Mouse (Mus musculus) left cerebral cortex, adult 11 months (tissue): ENCODE measurements at regions not wholly inside any gene's neighbourhood (a gene's known extent, or its start where the extent isn't known, plus 50 kb on each side); places are given as distances from the start of the nearest gene placed in this dataset.

Experiments used
- DNase-seq: peaks from one replicate; pipeline ENCODE4 v3.0.0; 2022; ENCODE audit warnings: low spot score

DNA sequence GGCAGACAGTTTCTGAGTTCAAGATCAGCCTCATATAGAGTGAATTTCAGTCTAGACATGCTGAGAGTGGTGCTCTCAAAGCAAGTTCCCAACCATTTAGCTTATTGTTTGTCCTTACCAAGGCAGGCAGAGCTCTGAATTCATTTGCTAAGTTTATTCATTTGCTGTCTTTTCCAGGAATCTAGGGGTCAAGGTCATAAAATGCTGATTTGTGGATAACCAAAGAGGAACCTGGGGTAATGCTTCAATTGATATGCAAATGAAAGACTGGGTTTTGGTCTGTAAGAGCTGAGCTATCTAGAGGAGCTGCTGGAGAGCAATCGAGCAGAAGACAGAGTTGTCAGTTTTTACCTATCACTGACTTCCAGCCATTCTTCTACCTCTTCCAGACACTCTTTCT, 832.8 kb downstream of the Ryr2 start:
- DNase-seq, result no peak

DNA sequence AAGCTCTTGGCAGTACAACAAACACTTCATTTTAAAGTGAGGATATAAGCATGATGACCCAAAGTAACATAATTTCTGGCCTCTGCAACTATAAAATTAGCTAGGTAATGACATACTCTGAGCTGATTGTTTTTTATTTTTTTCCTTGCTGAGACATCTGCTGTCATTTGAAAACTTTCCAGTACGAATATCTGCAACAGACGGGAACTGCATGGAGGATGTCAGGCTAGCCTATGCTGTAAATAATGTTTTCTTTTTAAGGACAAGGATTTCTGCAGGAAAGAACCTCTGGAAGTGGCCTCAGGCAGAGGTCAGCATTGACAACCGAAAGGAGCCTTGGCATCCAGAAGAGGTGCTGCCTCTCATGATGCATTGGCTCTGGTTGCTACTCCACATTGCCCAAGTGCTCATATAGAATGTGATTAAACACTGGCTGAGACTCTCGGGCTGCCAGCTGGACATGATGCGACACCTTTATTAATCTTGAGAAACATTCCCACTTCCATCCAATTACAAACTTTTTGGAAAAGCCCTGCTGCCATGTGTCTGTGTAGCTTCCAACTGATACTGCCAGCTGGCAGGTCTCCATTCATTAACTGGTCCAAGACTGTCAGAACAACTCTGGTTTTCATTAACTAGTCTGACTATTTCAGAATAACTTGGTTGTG, 837.9 kb downstream of the Ryr2 start:
- no peak for DNase-seq

DNA sequence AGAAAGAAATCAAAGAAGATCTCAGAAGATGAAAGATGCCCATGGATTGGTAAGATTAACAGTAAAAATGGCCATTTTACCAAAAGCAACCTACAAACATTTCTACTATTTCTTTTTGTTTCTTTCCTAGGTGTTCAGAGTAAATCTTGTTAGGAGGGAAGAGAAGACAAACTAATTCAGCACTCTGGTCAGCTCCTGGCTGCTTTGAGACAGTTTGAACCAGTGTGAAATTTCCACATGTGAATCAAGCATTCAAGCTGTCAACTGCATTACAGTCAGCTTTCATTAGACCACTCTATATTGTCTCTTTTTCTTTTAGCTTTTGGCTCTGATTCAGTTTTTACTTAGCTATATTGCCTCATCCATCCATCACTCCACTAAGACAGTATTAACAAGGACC, 859.2 kb downstream of the Ryr2 start:
- no peak for DNase-seq

DNA sequence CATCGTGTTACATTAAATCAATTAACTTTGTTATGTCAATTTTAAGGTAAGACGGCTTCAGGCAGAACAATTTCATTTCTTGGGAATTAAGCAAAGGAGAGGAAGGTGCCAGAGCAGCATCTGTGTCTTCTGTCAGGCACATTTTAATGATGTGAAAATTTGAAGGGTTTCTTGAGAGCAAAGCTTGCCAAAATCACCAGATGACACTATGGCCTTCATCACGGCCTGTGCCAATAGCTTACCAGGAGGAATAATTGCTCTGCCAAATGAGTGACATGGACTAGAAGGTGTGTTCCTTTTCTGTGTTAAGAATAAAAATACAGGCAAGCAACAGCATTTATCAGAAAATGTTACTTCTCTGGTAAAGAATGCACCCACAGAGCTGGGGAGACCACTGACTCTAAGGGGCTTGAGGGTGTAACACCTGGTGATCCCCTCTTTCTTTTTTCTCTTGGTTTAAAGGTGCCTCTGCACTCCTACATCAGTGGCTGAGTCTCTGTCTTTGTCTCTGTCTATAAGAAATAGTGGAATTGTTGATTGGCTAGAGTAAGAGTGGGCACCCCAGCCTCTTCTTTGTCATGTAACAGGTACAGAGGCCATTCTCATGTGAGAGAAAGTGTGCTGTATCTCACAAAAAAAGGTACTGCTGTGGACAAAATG, 856.2 kb upstream of the Chrm3 start:
- DNase-seq, result no peak

DNA sequence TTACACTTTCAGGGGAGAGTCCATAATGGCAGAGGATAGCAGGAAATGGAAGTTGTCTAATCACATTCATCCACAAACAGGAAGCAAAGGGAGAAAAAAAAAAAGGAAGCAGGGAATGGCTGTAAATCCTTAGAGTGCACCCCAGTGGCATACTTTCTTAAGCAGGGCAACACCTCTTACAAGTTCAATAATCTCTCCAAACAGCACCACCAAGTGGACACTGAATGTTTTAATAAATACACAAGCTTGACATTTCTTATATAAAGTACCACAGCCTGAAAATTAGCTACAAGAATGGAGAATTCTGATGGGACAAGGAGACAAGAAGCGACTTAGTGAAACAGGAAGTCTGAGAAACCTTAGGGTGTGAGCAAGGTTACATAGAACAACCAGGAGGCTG, 849.5 kb upstream of the Chrm3 start:
- DNase-seq, result no peak

DNA sequence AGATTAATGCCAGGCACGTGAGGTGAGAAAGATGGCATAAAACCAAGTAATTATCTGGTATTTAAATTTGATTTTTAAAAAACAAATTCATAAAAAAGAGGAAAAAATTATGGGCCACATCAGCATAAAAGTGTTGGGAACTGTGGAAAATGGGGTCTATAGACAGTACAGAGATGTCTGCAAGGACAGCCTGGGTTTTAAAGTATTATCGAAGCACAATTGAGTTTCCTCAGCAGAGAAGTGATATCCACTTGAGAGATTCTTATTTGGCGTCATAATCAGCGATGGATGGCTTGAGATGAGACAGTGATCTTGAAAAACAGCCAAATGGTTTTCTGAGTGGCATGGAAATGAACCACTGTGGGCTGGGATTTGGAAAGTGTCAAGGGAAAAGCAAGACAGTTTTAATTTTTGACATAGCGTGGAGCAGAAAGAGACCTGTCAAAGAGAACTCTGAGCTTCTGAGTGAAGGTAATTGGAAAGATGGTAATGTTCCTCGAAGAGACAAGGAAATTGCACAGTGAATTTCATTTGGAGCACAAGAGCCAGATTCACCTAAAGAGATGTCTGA, 844.7 kb upstream of the Chrm3 start:
- DNase-seq, result no peak

DNA sequence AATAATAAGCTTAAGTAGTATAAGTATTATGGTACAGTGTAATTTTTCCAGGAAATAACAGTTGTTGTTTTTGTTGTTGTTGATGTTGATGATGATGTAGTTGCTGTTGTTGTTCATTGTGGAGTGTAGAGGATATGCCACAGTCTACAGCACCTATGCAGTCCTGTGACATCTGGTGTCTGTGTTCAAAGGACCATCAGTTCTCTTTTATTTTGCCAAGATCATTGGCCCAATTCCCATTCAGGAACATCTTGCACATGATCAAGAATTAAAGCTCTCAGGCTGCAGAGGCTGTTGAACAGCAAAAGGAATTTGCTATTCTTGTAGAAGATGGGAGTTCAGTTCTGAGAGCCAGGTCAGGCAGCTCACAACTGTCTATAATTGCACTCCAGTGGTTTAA, 841.3 kb upstream of the Chrm3 start:
- DNase-seq, result no peak

DNA sequence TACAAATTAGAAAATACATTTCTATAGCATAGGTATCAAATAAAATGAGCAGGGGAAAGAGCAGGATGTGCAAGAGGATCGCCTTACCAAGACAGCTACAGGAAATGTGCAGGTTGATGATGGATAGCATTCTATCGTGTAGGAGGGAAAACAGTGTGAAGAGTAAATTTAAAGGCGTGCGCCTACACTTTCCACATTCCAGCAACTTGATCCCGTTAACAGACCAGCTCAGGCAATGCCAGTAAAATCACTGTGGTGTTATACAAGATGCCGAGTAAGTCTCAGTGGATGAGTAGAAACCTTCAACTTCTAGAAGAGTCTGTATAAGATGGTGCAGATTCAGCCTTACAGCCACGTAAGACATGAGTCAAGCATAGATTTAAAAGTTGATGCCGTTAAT, 831.8 kb upstream of the Chrm3 start:
- no peak for DNase-seq

DNA sequence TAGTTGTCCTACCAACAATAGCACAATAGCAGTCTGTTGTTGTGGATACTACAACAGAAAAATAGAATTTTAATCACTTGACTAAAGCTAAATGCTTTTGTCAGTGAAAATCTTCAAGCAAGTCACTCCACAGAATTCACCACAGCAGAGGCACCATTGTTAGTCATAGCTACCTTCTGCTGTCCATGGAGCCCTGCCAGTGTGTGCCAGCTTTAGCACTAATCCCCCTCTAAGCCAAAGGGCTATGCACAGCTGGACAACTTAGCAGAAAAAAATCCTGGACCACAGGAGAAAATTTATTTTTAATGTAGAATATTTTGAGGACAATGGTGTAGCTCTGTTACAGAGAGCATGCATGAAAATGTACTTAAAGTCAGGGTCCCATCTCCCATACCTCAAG, 820.5 kb upstream of the Chrm3 start:
- DNase-seq, result no peak

DNA sequence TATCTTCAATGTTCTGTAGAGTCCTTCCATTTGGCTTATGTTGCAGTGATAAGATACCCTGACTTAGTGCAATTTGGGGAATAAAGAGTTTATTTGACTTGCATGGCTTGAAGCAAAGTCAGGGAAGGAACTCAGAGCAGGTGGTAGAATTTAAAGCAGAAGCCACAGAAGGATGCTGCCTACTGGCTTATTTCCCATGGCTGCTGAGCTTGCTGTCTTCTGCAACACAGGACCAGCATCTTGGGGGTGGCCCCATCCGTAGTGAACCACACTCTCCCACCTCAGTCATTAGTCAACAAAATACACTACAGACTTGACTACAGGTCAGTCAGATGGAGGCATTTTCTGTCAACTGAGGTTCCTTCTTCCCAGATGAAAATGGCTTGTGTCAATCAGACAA, 819.7 kb upstream of the Chrm3 start:
- DNase-seq, result no peak

DNA sequence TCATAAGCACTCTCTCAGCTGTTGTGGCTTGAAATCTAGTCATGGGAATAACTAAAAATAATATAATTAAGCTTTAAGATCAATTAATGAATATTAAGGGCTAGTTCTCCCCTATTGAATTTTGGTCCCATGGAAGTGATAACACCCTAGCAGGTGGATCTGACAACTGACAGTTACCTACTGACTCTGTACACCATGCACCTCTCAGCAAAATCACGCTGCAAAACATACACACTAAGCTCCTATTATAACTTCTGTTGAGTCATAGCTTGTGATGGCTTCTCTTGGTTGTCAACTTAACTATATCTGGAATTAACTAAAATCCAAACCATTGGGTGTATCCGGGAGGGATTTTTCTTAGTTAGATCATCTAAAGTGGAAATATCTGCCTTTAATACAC, 817.9 kb upstream of the Chrm3 start:
- no peak for DNase-seq

DNA sequence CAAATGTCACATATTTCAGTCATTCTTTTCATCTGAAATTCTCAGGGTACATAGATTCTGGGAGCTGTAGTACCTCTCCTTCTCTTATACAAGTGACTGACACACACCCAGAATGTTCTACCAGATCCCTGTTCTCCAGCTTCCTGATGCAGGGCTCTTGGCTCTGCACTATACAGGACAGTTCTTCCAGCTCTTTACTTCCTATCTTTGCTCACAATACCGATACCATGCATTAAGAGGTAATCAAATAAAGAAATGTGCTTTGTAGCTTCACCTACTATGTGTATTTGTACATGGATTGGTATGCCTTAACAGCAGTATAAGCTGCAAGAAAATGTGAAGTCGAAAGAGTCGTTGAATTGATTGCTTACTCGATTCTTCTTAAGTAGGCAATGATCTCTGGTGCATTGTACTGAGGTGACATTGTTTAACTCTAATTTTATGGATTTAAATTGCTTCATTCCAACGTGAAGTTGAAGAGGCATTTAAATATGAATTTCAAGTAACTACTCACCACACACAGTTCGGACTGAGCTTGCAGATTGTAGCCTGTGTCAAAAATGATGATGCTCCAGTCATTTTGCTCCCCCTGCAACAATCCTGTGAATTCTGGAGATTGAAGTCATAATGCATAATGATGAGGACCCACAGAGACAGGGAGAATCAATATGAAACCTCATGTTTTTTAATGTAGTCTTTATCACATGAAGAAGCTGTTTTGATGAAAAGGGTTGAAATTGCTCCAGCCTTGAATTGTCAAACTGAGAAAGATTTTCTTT, 817.2 kb upstream of the Chrm3 start:
- DNase-seq, result no peak

DNA sequence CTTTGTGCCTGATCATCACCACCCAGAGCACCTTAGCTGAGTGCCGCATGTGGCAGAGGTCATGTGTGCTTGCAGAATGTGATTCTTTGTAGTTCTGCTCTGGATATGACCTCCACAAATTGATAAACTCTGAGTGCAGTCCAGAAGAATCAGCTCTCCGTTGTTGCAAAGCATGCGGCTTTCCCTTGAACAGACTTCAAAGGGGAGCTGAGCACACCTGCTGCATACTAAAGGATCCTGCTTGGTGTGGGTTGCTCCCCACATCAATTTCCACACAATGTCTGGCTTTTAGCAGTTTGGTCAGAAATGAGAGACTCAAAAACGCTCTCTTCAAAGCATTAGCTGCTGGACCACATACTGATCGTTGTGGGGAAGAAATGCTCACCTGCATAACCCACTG, 806.5 kb upstream of the Chrm3 start:
- DNase-seq, result no peak

DNA sequence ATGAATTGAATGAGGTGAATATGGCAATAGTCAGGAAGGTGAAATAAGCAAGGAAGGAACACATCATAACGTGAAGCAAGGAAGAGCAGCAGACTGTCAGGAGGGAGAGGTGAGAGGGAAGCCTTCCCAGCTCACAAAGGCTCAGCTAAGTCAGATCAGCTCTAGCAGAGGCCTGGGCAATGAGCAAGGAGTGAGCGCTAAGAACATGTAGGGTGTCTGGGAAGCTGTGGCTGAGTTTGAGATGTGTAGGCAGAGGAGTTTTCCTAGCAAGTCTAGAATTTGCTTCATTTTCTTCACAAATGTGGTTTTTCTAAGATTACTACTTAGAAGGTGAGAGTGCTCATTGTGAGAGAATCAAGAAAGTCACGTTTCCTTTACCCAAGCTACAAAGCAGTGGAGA, 803.5 kb upstream of the Chrm3 start:
- DNase-seq, result no peak

DNA sequence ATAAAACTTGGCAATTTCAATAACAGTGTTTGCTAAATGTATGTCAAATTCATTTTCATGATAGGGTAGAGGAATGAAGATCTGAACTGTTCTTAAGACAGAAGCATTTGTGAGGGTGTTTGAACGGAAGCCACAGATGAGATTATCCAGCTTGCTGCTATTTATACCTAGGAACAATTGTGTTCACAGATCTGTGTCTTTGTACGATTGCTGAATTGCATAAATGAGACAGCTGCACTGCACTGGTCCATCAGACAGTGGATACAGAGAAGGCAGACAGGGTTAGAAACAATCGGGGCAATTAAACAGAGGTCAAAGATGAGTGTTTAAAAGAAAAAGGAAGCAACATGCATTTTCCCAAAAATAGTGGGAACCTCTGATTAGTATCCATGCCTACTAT, 786.6 kb upstream of the Chrm3 start:
- peak; percentile 7 for DNase-seq

DNA sequence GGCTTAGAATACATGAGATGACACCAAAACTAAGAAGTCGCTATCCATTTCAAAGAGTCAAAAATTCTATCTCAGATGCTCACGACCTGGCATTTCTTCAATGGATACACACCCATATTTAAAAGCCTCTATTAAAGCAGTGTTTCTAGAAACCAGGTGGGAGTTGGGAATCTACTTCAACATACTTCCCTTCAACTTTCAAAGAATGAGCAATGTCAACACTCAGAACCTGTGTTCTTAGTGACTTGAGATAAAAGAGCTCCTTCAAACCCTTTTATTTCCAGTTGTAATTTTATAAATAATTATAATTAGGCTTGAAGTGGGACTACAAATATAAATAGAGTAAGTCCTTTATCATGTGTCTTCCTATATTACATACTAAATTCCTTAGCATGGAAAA, 747.0 kb upstream of the Chrm3 start:
- DNase-seq, result no peak

DNA sequence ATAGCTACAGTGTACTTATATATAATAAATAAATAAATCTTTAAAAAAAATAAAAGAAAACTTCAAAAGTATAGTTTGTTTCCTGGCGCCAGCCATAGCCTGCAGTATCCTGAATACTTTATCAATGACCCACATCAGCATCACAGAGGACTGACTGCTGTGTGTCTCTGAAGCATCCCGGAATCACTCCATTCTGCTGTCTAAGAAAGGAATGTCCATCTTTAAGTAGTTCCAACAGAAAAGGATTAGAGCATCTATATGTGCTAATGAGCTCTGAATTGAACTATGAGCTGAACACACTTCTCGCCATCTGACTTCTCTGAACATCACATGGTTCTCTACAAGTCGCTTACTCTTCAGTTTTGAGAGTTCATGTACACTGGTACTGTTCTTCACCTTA, 745.8 kb upstream of the Chrm3 start:
- DNase-seq, result no peak

DNA sequence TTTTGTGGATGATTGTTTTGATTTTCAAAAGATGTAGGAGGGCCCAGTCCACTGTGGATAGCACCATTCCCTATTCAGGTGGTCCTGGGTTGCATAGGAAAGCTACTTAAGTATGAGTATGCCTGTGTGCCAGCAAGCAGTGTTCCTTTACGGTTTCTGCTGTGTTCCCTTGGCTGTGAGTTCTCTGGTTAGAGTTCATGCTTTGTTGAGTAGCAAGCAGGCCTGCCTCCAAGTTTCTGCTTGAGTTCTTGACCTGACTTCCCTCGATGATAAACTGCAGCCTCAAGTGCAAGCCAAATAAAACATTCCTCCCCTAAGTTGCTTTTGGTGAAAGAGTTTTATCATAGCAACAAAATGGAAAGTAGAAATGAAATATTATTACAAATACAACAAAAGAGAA, 744.9 kb upstream of the Chrm3 start:
- DNase-seq, result no peak

DNA sequence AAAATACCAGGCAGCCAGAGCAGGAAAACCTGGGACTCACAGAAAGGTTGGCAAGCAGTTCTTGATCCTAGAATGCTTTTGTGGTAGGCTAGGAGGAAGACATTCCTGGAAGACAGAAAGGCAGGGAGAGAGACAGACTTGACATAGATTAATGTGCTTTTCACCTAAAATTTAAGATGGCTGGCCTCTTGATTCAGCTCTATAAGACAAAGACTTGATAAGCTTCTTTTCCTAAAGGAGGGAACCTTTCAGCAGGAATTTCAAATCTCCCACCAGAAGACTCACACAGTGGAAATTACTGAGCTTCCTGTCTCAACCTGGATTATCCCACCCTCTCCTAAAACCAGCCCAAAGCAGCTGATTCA, 738.9 kb upstream of the Chrm3 start:
- DNase-seq, result no peak

DNA sequence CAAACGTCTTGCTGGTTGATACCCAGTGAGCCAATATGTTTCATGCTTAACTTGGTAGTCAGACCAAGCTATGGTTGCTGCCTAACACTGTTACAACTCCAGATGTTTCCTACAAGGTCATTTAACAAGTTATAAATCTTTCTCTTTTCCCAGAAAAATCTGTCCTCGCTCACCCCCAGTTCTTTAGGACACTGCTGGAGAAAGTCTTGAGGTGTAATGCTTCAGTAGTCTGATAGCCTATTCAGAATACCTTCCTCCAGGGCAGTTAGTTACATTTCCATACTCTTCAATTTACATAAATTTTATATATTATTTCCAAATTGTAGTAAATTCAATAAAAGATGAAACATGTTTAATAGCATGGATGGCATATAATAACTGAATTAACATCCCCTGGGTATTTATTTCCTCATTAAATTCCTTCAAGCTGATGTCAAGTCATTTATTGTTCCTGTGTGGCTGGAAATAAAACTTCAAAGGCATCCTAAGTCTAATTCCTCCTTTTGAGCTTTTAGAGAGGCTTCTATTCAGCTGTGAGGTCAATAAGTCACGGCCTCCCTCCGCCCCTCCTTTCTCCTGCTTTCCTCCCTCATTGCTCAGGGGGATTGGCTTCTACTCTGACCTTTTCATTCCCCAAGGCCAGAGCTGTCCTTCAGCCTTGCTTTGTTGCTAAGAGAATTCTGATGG, 738.4 kb upstream of the Chrm3 start:
- DNase-seq, result no peak

DNA sequence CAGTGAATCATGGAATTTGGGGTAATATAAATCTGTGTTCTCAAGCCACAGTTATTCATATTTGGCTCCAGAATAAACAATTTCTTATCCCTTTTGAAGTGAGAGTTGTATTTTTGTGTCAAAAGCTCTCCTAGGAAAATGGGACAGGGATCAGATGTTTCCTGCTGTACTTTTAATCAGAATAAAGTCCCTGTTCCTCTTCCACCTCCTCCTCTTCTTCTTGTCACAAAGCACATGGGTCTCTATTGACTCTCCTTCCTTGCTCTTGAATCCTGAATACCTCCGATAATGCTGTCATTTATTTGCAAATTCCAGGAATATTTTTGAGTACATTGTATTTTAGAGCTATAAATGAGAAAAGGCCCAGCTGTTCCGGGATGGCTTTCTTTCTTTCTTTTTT, 732.3 kb upstream of the Chrm3 start:
- DNase-seq, result no peak
